Mouse (Mus musculus): ENCODE measurements around the gene Mgll. TPM values are rescaled to one million over a fixed set of nuclear protein-coding genes. Genes with fewer than 3 reads are reported as not detected.

Mgll gene
- total and polyA plus RNA-seq, 2 experiments: 81.3 to 158 TPM

DNA sequence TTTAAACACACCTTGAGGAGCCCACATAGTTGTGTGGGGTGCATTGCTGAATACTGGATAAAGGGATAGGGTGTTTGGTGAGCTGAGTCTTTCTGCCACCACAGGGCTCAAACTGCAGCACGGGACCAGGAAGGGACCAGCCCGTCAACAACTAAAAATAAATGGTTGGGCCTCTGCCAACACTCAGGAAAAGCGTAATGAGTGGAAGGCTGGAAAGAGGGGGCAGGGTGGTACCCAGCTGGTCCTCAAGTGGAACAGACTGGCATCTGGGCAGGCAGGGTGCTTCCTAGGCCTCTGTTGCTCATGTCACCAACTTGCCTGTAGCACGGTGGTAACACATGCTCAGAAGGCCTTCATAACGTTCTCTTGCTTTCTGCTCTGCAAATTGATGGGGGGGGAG lies 61.1 kb downstream of the Mgll start:
- Histone ChIP-seq H3K4me1 (ENCODE audit: control insufficient read depth, insufficient read depth, low read length) (peaks cover 2% of the 10 kb centered on the region; the same call in 1 of the 2 replicates), H3K36me3 (ENCODE audit: control insufficient read depth, insufficient read depth, low read length) (0 out of 2 replicates have a peak, but pooled peaks cover 3% of the 10 kb centered on the region), H3K27me3 (ENCODE audit: control insufficient read depth, insufficient read depth, low read length) (no peaks in the 10 kb centered on the region), H3K27ac (replicated peaks; ENCODE audit: insufficient read depth, low read depth, low read length) (peak overlapping the region; percentile 37), H3K79me2 (ENCODE audit: control insufficient read depth, insufficient read depth, low read length) (peaks cover 14% of the 10 kb centered on the region; the same call in 1 of the 2 replicates), H3K9ac (ENCODE audit: low read depth, low read length) (no peak overlapping the region), H3K4me3 (ENCODE audit: insufficient read depth, low read depth, low read length) (no peak overlapping the region)
- TF ChIP-seq CTCF (IDR thresholded peaks at IDR 0.05; ENCODE audit: low read depth, low read length): no peak
- TF ChIP-seq POLR2A (IDR thresholded peaks at IDR 0.05; ENCODE audit: extremely low read depth, insufficient read depth, low read length): no peak
- DNase-seq (ENCODE audit: extremely low read depth, low read depth, low spot score): no peak
- WGBS: 48% methylated on average over 5 of the region's 5 CpGs

DNA sequence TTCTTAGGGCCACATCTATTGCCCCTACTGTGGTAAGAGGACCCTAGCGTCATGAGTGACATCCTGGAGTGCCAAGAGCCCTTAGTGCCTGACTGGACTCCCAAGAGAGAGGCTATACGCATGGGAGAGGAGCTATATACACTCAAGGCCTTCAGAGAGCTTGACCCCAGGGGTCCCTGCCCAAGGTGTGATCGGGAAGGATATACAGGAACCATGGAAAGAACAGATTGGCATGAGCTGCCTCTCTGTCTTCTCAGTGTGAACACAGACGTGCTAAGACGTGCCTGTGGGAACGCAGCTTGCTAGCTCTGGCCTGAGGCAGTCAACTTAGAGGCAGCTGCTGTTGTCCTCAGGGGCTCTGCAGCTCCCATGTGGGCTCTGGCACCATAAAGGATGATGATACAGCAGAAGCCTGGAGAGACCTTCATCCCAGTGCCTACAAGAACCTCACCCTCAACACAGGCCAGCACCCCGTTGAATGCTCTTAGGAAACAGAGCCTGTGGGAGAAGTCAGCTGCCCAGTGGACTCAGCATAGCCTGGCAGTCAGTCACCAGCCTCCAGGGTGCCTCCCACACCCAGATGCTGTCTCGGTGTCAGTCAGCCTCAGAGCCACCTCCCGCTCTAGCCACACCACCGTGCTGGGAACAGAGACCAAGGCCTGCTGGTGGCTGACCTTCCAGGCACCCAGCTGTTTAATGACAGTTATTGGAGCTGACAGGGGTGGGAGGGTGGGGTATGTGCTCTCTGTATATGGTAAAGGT lies 61.8 kb downstream of the Mgll start:
- Histone ChIP-seq H3K4me3 (ENCODE audit: insufficient read depth, low read depth, low read length) (no peak overlapping the region), H3K79me2 (ENCODE audit: control insufficient read depth, insufficient read depth, low read length) (peaks cover 14% of the 10 kb centered on the region; the same call in 1 of the 2 replicates), H3K27ac (replicated peaks; ENCODE audit: insufficient read depth, low read depth, low read length) (no peak overlapping the region), H3K4me1 (ENCODE audit: control insufficient read depth, insufficient read depth, low read length) (peaks cover 2% of the 10 kb centered on the region; the same call in 1 of the 2 replicates), H3K27me3 (ENCODE audit: control insufficient read depth, insufficient read depth, low read length) (no peaks in the 10 kb centered on the region), H3K9ac (ENCODE audit: low read depth, low read length) (no peak overlapping the region), H3K36me3 (ENCODE audit: control insufficient read depth, insufficient read depth, low read length) (0 out of 2 replicates have a peak, but pooled peaks cover 3% of the 10 kb centered on the region)
- WGBS: 85% methylated on average over 10 of the region's 10 CpGs
- DNase-seq (ENCODE audit: extremely low read depth, low read depth, low spot score): no peak
- no peak for TF ChIP-seq POLR2A (IDR thresholded peaks at IDR 0.05; ENCODE audit: extremely low read depth, insufficient read depth, low read length)
- no peak for TF ChIP-seq CTCF (IDR thresholded peaks at IDR 0.05; ENCODE audit: low read depth, low read length)

DNA sequence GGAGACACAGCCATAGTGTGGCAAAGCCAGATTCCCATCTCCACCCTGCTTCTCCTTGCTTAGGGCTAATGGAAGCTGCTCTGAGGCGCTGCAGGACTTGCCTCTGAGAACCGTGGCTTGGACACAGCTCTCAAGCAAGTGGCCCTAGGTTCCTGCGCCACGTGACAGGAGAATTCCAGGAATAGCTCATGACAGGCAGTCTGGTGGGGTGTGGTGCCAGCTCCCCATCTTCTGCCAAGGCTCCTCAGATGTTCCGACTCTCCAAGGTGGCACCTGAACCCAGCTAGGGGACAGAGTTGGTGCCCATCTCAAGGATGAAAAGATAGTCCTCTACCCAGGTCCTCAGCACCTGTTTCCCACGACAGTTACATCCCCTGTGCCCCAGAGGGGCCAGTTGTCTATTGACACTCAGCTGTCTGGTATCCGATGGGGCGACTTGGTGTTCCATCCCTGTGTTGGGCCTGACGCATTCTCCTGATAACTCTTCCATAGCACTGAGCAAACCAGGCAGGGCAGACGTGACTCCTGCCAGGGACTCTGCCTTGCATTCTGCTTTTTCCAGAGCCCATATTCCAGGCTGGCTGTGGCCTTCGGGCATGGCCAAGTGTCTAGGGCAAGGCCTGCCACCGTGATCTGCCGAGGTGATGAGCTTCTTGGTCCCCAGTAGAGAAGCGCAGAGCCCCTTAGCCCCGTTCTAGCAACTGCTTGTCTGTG lies 62.7 kb downstream of the Mgll start:
- H3K4me1 ChIP-seq (ENCODE audit: control insufficient read depth, insufficient read depth, low read length): peaks cover 2% of the 10 kb centered on the region; the same call in 1 of the 2 replicates

DNA sequence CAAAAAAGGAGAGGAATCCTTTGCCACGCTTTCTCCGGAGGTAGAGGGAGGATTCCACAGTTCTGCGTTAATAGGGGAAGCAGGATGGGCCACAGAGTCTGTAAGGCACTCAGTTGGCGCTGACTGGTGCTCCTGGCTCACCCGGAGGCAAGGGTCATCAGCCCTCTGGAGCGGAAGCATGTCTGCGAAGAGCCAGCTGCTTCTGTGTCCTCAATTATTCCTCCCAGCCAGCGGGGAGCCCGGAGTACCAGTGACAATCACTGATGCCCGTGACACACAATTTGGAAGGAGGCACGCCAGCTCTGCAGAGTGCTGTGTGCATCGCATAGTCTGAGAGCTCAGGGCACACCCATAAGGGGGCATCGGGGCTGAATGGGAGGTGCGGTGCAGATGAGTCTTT lies 63.3 kb downstream of the Mgll start:
- peaks cover 2% of the 10 kb centered on the region; the same call in 1 of the 2 replicates for H3K4me1 ChIP-seq (ENCODE audit: control insufficient read depth, insufficient read depth, low read length)
- 0 out of 2 replicates have a peak, but pooled peaks cover 3% of the 10 kb centered on the region for H3K36me3 ChIP-seq (ENCODE audit: control insufficient read depth, insufficient read depth, low read length)
- H3K4me3 ChIP-seq (ENCODE audit: insufficient read depth, low read depth, low read length): no peak overlapping the region
- no peak overlapping the region for H3K9ac ChIP-seq (ENCODE audit: low read depth, low read length)
- TF ChIP-seq POLR2A (IDR thresholded peaks at IDR 0.05; ENCODE audit: extremely low read depth, insufficient read depth, low read length) (no peak), CTCF (IDR thresholded peaks at IDR 0.05; ENCODE audit: low read depth, low read length) (no peak)
- 67% methylated on average over 14 of the region's 14 CpGs for WGBS
- H3K27me3 ChIP-seq (ENCODE audit: control insufficient read depth, insufficient read depth, low read length): no peaks in the 10 kb centered on the region
- peak; percentile 41 for DNase-seq (ENCODE audit: extremely low read depth, low read depth, low spot score)
- peaks cover 8% of the 10 kb centered on the region; the same call in 1 of the 2 replicates for H3K79me2 ChIP-seq (ENCODE audit: control insufficient read depth, insufficient read depth, low read length)
- H3K27ac ChIP-seq (replicated peaks; ENCODE audit: insufficient read depth, low read depth, low read length): no peak overlapping the region; the same call in 1 of the 2 replicates

More for the DNA sequence above, 62.7 kb downstream of the Mgll start:
- Histone ChIP-seq H3K9ac (ENCODE audit: low read depth, low read length) (no peak overlapping the region), H3K79me2 (ENCODE audit: control insufficient read depth, insufficient read depth, low read length) (peaks cover 11% of the 10 kb centered on the region; the same call in 1 of the 2 replicates), H3K27ac (replicated peaks; ENCODE audit: insufficient read depth, low read depth, low read length) (peak overlapping the region; percentile 33), H3K27me3 (ENCODE audit: control insufficient read depth, insufficient read depth, low read length) (no peaks in the 10 kb centered on the region), H3K36me3 (ENCODE audit: control insufficient read depth, insufficient read depth, low read length) (0 out of 2 replicates have a peak, but pooled peaks cover 3% of the 10 kb centered on the region), H3K4me3 (ENCODE audit: insufficient read depth, low read depth, low read length) (no peak overlapping the region)
- 74% methylated on average over 15 of the region's 15 CpGs for WGBS
- DNase-seq (ENCODE audit: extremely low read depth, low read depth, low spot score): no peak
- TF ChIP-seq POLR2A (IDR thresholded peaks at IDR 0.05; ENCODE audit: extremely low read depth, insufficient read depth, low read length) (no peak), CTCF (IDR thresholded peaks at IDR 0.05; ENCODE audit: low read depth, low read length) (no peak)

DNA sequence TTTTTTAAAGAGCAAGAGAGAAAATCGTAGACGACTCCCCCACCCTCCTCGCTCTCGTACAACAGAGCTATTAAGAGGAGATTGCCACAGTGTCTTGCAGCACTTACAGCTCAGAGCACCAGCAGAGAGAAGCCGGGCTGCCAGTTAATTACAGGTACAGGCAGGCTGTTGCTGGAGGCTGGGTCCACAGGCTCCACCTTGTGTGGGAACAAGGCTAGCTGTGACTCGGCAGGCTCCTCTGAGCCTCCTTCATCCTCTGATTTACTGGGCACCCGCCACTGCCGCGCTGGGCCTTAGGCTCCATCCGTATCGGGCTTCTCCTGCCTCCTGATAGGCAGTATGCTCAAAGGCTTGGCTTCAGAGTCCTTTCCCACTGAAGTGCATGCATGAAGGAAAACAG lies 64.0 kb downstream of the Mgll start:
- Histone ChIP-seq H3K27me3 (ENCODE audit: control insufficient read depth, insufficient read depth, low read length) (no peaks in the 10 kb centered on the region), H3K27ac (replicated peaks; ENCODE audit: insufficient read depth, low read depth, low read length) (no peak overlapping the region), H3K79me2 (ENCODE audit: control insufficient read depth, insufficient read depth, low read length) (peaks cover 8% of the 10 kb centered on the region; the same call in 1 of the 2 replicates), H3K9ac (ENCODE audit: low read depth, low read length) (no peak overlapping the region), H3K4me1 (ENCODE audit: control insufficient read depth, insufficient read depth, low read length) (peaks cover 4% of the 10 kb centered on the region; the same call in 1 of the 2 replicates), H3K4me3 (ENCODE audit: insufficient read depth, low read depth, low read length) (no peak overlapping the region), H3K36me3 (ENCODE audit: control insufficient read depth, insufficient read depth, low read length) (no peaks in the 10 kb centered on the region)
- WGBS: 93% methylated on average over 11 of the region's 11 CpGs
- no peak for DNase-seq (ENCODE audit: extremely low read depth, low read depth, low spot score)
- TF ChIP-seq POLR2A (IDR thresholded peaks at IDR 0.05; ENCODE audit: extremely low read depth, insufficient read depth, low read length): no peak
- TF ChIP-seq CTCF (IDR thresholded peaks at IDR 0.05; ENCODE audit: low read depth, low read length): no peak
